Mouse (Mus musculus) erythroblast, embryonic 14.5 days (primary cell): ENCODE results near the gene Pla2g6. TPM values are rescaled to one million over a fixed set of nuclear protein-coding genes. Genes with fewer than 3 reads are reported as not detected.

ENCODE experiments used
- H3K27me3 ChIP-seq: 2 replicates; pipeline ENCODE4 v1.6.1; 2012; ENCODE audit warnings: inconsistent platforms; ENCODE audit not compliant: control insufficient read depth
- H3K36me3 ChIP-seq: 2 replicates; pipeline ENCODE4 v1.6.1; 2012; ENCODE audit warnings: mild to moderate bottlenecking, inconsistent platforms; ENCODE audit not compliant: control insufficient read depth
- H3K4me1 ChIP-seq: 2 replicates; pipeline ENCODE4 v1.6.1; 2012; ENCODE audit warnings: inconsistent platforms; ENCODE audit not compliant: control insufficient read depth
- H3K4me3 ChIP-seq: replicated peaks from 2 replicates; pipeline ENCODE3; 2012; ENCODE audit warnings: moderate library complexity, mild to moderate bottlenecking, inconsistent platforms
- H3K9me3 ChIP-seq: 2 replicates; pipeline ENCODE4 v1.6.1; 2012; ENCODE audit warnings: low read length, inconsistent platforms, mixed read lengths; ENCODE audit not compliant: control insufficient read depth
- GATA1 ChIP-seq: IDR thresholded peaks from 2 replicates; pipeline ENCODE4 v1.6.1; 2012; ENCODE audit warnings: low read length, inconsistent platforms, mixed read lengths
- TAL1 ChIP-seq: IDR thresholded peaks from 3 replicates; pipeline ENCODE4 v1.6.1; 2012; ENCODE audit warnings: low read length, inconsistent platforms, mixed read lengths
- polyA plus RNA-seq: library from polyadenylated mRNA; stranded (reverse); fragments of >175 nt; gene quantifications from 2 replicates; pipeline ENCODE4 v1.2.3, GENCODE M21; 2012

Gene Pla2g6
- polyA plus RNA-seq, 1 experiment, result 2.7 TPM

DNA sequence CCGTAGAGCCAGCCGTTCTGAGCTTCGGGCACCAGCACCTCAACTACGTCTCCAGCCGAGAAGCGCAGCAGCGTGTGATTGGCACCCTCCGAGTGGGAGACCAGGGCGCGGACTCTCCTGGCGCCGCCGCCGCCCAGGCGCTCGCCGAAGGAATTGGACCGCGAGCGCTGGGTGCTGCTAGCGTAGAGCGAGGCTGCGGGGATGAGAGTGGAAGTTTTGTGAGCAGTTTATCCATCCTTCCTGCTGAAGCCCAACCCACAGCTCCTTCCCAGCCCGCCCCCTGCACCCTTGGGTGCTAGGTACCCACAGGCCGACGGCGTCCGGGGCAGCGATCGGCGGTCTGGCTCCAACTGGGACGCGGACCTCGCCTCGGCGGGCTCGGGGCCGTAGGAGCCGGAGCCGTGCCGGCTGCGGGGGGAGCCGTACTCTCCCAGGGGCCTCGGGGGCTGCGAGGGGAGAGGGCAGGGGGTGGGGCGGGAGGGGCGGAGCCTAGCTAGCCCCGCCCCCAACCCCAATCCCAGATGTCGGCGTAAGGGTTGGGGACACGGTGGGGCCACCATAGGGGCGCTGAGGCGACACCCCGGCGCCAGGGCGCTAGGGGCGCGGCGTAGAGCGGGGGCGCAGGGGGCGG lies 67.0 kb downstream of the Pla2g6 start:
- H3K9me3 ChIP-seq, result peaks cover 7% of the 10 kb centered on the region
- TF ChIP-seq GATA1, result no peak
- no peak for TF ChIP-seq TAL1
- peaks cover 58% of the 10 kb centered on the region for H3K27me3 ChIP-seq
- no peaks in the 10 kb centered on the region; the same call in 1 of the 2 replicates for H3K36me3 ChIP-seq
- H3K4me1 ChIP-seq, result peaks cover 3% of the 10 kb centered on the region
- peak overlapping the region; percentile 22 for H3K4me3 ChIP-seq

DNA sequence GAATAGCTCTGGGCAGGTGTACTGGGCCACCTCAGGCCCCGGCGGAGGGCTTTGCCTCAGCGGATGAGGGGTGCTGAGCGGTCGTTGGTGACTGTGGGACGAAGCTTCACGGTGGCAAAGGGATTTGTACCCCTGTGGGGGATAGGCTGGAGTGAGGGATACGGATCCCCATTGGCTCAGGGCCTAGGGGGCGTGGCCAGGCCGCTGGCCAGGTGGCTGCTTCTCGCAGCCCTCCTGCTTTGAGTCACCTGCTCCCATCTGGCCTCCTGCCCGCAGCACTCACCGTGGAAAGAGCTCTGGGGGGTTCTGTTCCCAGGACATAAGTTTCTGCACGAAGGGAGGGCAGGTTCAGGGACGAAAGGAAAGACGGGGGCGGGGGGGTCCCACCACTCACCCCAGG lies 69.7 kb downstream of the Pla2g6 start:
- Histone ChIP-seq H3K4me1 (peaks cover 3% of the 10 kb centered on the region), H3K27me3 (peaks cover 66% of the 10 kb centered on the region), H3K36me3 (no peaks in the 10 kb centered on the region), H3K9me3 (peaks cover 1% of the 10 kb centered on the region), H3K4me3 (no peak overlapping the region)
- no peak for TF ChIP-seq GATA1
- TF ChIP-seq TAL1, result no peak

DNA sequence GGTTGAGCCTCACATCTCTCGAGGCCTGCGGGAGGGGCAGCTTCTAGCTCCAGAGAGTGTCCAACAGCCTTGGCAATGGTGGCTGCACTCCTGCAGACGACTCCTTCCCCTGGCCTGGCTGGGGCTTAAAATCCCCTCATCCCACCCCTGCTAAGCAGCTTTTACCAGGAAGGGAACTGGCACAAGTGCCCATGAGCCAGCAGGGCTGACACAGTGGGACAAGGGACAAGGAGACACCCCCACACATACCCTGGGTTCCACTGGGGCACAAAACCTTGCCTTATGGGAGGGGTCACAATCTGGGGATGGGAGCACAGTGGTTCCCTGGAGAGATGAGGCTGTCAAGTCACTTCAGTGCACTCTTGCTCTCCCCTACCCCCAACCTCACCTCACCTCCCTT lies 73.5 kb downstream of the Pla2g6 start, which contains the start of gene Slc16a8:
Gene Slc16a8 (minus strand): TSS at position 101 of the 400 bp plus-strand sequence.
- TF ChIP-seq TAL1 (no peak), GATA1 (no peak)
- no peak within 1 kb of the TSS for H3K4me3 ChIP-seq
- peaks cover 4% of the 10 kb centered on the region for H3K4me1 ChIP-seq
- peaks cover 55% of the 10 kb centered on the region for H3K27me3 ChIP-seq
- H3K36me3 ChIP-seq, result no peaks in the 10 kb centered on the region
- H3K9me3 ChIP-seq, result no peaks in the 10 kb centered on the region

DNA sequence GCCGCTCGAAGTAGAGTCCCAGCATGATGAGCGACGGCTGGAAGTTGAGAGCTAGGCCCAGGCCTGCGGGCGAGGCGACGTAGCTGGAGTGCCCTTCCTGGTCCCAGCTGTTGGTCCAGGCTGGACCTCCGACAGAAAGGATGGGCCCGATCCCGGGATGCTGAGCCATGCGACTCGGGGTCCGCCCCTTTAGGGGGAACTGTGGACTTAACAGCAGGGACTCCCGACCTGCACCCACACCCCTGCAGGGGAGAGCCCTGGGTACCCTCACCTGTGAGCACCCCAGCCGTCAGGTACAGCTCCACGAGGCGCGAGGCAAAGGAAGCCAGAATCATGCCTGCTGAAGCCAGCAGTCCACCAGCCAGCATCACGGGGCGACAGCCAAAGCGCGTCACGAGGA lies 75.6 kb downstream of the Pla2g6 start:
- Histone ChIP-seq H3K27me3 (peaks cover 46% of the 10 kb centered on the region), H3K9me3 (no peaks in the 10 kb centered on the region), H3K36me3 (peaks cover 11% of the 10 kb centered on the region), H3K4me3 (no peak overlapping the region), H3K4me1 (peaks cover 4% of the 10 kb centered on the region)
- TF ChIP-seq GATA1, result no peak

DNA sequence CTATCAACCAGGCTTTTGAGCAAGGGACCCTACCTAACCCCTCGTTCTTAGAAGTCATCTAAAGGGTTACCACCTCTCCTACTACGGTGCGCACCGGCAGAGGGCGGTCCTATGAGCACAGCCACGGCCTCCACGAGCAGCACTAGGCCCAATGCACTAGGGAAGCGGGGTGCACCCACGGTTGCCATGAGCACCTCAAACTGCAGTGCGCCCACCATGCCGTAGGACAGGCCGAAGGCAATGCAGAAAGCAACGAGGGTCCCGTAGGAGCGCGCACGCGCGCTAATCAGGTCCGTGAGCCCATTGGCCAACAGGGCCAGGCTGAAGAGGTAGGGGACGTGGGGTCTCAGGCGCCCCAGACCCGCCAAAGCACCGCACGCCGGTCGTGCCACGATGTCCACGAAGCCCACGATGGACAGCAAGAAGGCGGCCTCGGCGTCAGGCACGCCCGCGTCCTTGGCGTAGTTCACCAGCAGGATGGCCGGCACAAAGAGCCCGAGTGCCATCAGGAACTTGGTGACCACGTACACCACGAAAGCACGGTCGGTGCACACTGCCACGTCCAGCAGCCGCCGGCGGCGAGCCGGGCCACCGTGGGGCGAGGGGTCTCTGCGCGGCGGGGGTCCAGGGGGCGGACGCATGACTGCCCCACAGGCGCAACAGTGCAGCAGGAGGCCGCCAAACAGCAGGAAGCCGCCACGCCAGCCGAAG lies 76.3 kb downstream of the Pla2g6 start:
- H3K27me3 ChIP-seq, result peaks cover 46% of the 10 kb centered on the region
- H3K9me3 ChIP-seq, result no peaks in the 10 kb centered on the region
- H3K4me3 ChIP-seq, result no peak overlapping the region
- TF ChIP-seq TAL1 (no peak), GATA1 (no peak)
- H3K36me3 ChIP-seq, result peaks cover 14% of the 10 kb centered on the region
- H3K4me1 ChIP-seq, result peaks cover 4% of the 10 kb centered on the region

DNA sequence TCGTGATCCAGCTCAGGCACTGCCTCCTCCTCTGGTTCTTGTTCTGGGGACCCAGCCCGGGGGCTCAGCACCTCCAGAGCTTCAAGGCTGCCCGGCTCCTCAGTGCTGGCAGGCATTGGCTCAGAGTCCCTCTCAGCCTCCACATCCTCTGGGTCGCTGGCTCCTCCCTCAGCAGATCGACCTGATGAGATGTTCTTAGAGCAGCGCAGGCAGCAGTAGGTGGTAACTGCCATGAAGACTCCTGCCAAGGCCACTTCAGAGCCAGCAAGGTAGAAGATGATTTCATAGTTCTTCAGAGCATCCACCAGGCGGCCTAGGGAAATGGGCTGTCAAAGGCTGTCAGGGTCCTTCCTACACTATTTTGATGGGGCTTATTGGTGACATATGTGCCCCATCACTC lies 77.0 kb downstream of the Pla2g6 start:
- no peak for TF ChIP-seq TAL1
- no peak for TF ChIP-seq GATA1
- Histone ChIP-seq H3K4me1 (peaks cover 4% of the 10 kb centered on the region), H3K9me3 (no peaks in the 10 kb centered on the region), H3K27me3 (peaks cover 46% of the 10 kb centered on the region), H3K36me3 (peaks cover 22% of the 10 kb centered on the region), H3K4me3 (no peak overlapping the region)

DNA sequence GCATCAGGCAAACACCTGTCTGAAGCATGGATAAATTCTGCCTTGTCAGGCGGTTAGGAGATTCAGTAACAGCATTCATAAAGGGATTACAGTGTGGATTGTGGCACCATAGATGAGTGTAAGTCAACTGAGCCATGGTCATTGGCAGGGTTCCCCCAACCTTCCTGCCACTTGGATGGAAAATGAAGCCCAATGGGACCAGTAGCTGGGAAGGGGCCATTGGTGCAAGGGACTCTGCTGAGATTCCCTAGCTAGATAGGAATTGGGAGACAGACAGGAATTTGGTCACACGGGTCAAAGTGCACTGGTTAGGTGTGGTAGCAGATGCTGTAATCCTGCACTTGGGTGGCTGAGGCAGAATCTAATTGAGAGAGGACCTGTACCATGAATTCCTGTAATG lies 78.0 kb downstream of the Pla2g6 start:
- no peaks in the 10 kb centered on the region for H3K9me3 ChIP-seq
- peaks cover 45% of the 10 kb centered on the region for H3K27me3 ChIP-seq
- H3K4me1 ChIP-seq, result peaks cover 4% of the 10 kb centered on the region
- no peak overlapping the region for H3K4me3 ChIP-seq
- TF ChIP-seq TAL1, result no peak
- TF ChIP-seq GATA1, result no peak
- peaks cover 31% of the 10 kb centered on the region for H3K36me3 ChIP-seq

DNA sequence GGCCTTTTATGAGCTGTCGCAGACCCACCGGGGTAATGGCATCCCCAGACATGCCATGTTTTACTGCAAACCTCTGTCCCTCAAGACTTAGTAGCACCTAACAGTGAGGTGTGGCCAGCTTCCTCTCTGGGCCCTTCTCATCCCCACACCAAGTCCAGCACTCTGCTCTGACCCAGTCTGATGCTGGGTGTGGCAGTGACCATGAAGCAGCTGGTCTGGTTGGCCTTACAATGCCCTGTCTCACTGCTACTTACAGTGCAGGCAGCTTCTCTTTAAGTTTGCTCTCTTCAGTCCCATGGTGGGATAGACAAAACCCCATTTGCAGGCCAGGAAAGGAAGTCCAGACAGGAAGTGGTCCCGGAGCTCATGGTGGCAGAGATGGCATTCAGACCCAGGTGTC lies 82.9 kb downstream of the Pla2g6 start:
- TF ChIP-seq GATA1 (no peak), TAL1 (no peak)
- peaks cover 9% of the 10 kb centered on the region for H3K9me3 ChIP-seq
- peaks cover 5% of the 10 kb centered on the region for H3K4me1 ChIP-seq
- H3K36me3 ChIP-seq, result peaks cover 66% of the 10 kb centered on the region
- H3K4me3 ChIP-seq, result no peak overlapping the region
- no peaks in the 10 kb centered on the region for H3K27me3 ChIP-seq

DNA sequence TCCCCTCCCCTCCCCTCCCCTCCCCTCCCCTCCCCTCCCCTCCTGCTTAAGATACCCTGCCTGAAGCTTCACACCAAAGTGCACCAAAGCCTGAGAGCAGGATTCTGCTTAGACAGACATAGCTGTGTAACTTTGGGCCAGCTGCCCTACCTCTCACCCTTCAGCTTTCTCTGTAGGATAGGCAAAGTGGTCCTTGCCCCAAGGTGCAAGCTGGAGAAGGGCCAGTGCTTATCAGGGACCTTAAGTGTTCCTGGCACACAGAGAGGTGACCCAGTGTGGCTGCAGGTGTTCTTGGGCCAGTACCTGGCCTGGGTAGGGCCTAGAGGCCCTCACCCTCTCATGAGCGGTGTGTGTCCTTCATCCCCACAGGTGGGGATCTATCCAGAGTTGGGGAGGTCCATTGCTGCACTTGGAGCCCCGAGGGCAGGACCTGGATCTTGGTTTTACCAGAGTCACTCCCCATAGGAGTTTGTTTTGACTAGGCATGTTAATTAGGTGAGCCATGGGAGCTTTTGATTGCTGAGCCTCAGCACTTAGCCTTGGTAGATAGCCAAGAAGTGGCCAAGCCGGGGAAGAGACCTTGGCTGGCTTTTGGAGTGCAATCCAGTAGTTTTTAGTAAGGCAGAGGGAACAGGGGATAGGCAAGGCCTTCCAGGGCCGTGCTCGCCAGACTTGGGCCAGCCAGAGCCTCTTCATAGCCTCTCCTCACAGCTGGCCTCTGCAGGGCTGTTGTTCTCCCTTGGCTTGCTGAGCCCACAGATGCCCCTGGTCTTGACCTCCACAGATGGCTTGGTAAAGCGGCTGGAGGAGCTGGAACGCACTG lies 83.9 kb downstream of the Pla2g6 start:
- TF ChIP-seq TAL1 (no peak), GATA1 (no peak)
- peaks cover 75% of the 10 kb centered on the region for H3K36me3 ChIP-seq
- H3K9me3 ChIP-seq, result peaks cover 9% of the 10 kb centered on the region
- H3K27me3 ChIP-seq, result no peaks in the 10 kb centered on the region
- no peak overlapping the region for H3K4me3 ChIP-seq
- peaks cover 5% of the 10 kb centered on the region for H3K4me1 ChIP-seq
